Mouse (Mus musculus) embryonic fibroblast, embryonic 13.5 days (primary cell): ENCODE measurements around the gene Cd99l2. TPM values are rescaled to one million over a fixed set of nuclear protein-coding genes. Genes with fewer than 3 reads are reported as not detected.
"Not testable (repeated sequence)": the region's sequence is repeated elsewhere in the genome, so short reads cannot be mapped to it uniquely, and the experiment has no call there.

ENCODE experiments used
- H3K27ac ChIP-seq: 2 replicates; pipeline ENCODE4 v1.5.1; 2012; ENCODE audit warnings: low read length, control low read depth, inconsistent platforms; ENCODE audit not compliant: insufficient read depth
- H3K4me1 ChIP-seq: 2 replicates; pipeline ENCODE4 v1.6.1; 2011; ENCODE audit warnings: low read length; ENCODE audit not compliant: control insufficient read depth, insufficient read depth
- H3K4me3 ChIP-seq: 2 replicates; pipeline ENCODE4 v1.5.1; 2011; ENCODE audit warnings: mild to moderate bottlenecking, control low read depth, low read length; ENCODE audit not compliant: insufficient read depth
- CTCF ChIP-seq: IDR thresholded peaks from 2 replicates; pipeline ENCODE4 v1.5.1; 2011; ENCODE audit warnings: mild to moderate bottlenecking, control low read depth, low read length, moderate library complexity, borderline replicate concordance; ENCODE audit not compliant: insufficient read depth
- POLR2A ChIP-seq: IDR thresholded peaks from 2 replicates; pipeline ENCODE4 v1.6.1; 2011; ENCODE audit warnings: low read depth, mild to moderate bottlenecking, control low read depth, low read length, moderate library complexity
- polyA plus RNA-seq: library from polyadenylated mRNA; stranded (reverse); fragments of >200 nt; gene quantifications from 2 replicates; pipeline ENCODE4 v1.2.4, GENCODE M21; 2011; ENCODE audit warnings: low read depth; ENCODE audit not compliant: missing spikeins, insufficient read length

The Cd99l2 gene
- polyA plus RNA-seq, 1 experiment = 38.6 TPM

DNA sequence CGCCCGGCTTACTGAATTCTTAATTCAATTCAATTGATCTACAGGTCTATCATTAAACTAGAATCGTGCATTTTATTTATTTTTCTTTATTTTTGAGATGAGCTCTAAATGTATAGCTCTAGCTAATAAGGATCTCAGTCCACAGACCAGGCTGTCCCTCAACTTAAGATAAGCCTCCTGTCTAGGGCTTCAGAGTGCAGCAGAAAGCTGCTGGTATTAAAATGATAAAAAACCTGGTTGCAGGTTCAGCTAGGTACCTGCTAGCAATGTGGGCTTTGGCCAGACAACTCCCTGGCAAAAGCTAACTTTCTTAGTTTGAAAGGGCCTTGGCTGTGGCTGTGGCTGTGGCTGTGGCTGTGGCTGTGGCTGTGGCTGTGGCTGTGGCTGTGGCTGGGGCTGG lies 30.2 kb upstream of the Cd99l2 start:
- H3K4me3 ChIP-seq = no peak overlapping the region
- H3K4me1 ChIP-seq = no peaks in the 10 kb centered on the region
- TF ChIP-seq POLR2A (no peak), CTCF (no peak)
- H3K27ac ChIP-seq = no peak overlapping the region

DNA sequence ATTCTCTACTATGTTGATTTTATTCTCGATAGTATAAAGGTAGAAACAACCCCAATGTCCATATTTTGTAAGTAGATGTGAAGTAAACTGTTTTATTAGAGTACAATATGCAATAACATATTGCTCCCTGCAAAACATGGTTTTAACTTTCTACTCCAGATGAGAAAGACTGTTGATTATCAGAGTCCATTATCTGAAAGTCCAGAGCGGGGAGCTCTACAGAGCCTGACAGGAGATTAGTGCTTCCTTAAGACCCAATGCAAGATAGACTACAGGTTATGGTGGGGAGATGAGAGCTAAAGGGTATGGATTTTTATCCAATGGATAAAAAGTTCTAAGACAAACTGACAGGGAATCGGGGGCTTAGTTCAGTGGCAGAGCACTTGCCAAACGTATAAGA lies 26.6 kb upstream of the Cd99l2 start:
- H3K27ac ChIP-seq = no peak overlapping the region
- no peak for TF ChIP-seq POLR2A
- TF ChIP-seq CTCF = no peak
- H3K4me1 ChIP-seq = no peaks in the 10 kb centered on the region
- H3K4me3 ChIP-seq = no peak overlapping the region

DNA sequence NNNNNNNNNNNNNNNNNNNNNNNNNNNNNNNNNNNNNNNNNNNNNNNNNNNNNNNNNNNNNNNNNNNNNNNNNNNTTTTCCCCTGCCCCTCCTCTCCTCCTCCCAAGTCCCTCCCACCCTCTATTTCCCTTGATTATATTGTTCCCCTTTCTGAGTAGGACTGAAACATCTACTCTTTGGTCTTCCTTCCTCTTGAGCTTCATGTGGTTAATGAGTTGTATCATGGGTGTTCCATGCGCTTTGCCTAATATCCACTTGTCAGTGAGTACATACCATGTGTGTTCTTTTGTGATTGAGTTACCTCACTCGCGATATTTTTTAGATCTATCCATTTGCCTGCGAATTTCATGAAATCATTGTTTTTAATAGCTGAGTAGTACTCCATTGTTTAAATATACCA lies 13.9 kb upstream of the Cd99l2 start:
- not testable (repeated sequence) for H3K4me1 ChIP-seq, H3K4me3 ChIP-seq, H3K27ac ChIP-seq

DNA sequence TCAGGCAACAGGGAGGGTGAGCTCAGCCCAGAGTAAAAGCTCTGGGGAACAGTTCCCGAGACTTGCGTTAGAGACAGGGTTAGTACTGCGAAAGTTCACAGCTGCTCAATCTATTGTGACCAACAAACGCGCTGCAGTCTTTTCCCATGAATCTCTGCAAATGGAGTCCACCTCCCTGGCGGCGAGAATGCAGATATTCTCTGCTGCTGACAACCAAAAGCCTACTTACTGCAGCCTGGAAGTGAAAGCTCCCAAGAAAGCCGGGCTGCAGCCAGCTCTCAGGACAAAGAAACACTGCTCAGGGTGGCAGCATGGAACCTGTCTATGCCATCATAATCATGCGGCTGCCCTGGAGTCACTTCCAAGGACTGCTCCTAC lies 619 bp upstream of the Cd99l2 start:
- no peak for TF ChIP-seq POLR2A
- TF ChIP-seq CTCF = no peak
- peak overlapping the region; percentile 54 for H3K4me3 ChIP-seq
- peaks cover 2% of the 10 kb centered on the region; the same call in 1 of the 2 replicates for H3K4me1 ChIP-seq
- H3K27ac ChIP-seq = peak overlapping the region; percentile 71

DNA sequence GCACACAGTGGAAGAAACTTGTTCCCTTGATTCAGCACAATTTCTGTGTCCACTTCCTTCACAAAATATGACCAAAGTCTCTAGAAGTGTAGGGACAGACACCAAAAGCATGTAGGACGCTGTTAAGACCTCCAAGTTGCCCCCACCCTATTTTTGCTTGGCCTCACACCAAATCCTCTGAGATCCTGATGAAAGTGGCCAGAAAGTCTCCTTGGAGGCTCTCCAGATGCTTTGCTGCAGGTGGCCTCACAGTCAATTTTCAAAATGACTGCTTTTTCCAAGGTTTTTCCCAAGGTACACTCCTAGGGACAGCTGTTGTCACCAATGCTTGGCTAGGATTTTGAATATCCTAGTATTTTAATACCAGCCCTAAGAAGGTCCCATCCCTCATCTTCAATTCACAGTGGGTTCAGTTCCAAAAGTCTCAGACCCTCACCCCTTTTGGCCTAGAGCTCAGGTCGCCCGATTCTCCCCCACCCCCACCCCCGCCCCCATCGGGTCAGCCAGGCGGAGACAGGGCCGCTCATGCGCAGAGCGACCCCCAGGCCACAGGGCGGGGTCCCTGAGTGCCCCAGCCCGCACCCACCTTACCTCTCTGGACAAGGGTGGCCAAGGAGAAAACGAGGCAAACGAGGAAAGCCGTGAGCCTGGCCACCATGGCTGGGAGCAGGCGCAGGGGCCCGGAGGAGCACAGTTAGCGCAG lies 567 bp downstream of the Cd99l2 start:
- TF ChIP-seq POLR2A (peak; percentile 52), CTCF (no peak)
- Histone ChIP-seq H3K4me1 (peaks cover 2% of the 10 kb centered on the region; the same call in 1 of the 2 replicates), H3K27ac (peak overlapping the region; percentile 54), H3K4me3 (peak overlapping the region; percentile 54)

DNA sequence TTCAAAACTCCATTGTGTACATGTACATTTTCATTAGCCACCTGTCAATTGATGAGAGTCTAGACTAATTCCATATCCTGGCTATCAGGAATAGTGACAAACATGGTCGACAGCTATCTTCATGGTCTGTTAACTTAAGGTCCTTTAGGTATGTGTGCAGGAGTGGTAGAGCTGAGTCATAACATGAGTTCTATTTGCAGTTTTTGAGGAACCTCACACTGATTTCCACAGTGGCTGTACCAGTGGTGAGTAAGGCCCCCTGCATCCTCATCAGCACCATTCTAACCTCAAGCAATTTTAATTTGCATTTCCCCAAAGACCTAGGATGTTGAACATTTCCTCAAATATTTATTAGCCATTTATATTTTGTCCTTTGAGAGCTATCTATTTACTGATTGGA lies 3.3 kb downstream of the Cd99l2 start:
- H3K4me3 ChIP-seq = no peak overlapping the region
- no peak overlapping the region for H3K27ac ChIP-seq
- H3K4me1 ChIP-seq = peaks cover 2% of the 10 kb centered on the region; the same call in 1 of the 2 replicates
- TF ChIP-seq CTCF (no peak), POLR2A (no peak)

DNA sequence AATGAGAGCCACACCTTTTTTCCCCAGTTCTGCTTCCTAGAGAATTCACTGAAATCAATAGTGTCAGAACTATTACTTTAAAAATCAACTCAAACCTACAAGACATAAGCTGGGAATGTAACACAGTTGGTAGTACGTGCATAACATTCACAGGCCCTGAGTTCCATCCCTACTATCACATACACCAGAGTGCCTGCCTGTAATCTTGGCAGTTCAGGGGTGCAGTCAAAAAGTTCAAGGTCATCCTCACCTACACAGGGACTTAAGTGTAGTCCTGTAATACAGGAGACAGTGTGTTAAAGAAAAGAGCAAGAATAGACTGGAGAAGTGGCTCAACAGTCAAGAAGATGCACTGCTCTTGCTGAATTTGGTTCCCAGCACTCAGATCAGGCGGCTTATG lies 10.4 kb downstream of the Cd99l2 start:
- no peak overlapping the region for H3K4me3 ChIP-seq
- H3K4me1 ChIP-seq = no peaks in the 10 kb centered on the region
- TF ChIP-seq POLR2A = no peak
- TF ChIP-seq CTCF = no peak
- H3K27ac ChIP-seq = no peak overlapping the region

DNA sequence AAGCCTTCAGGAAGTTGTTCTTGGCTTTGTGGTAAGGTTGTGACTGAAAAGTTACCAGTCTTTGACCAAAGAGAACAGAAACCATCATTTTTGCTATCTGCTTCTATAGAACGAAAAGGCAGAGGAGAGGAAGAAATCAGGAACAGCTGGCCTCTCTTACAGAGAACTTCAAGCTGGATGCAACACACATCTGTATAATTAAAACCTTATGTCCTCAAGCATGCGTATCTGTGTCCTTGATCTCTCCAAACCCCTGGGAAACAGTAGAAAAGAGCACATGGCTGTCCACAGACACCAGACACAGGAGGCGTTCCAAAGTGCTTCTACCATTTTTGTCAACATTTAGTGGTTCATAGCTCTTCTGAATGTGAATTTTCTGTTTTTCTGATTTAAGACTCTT lies 16.7 kb downstream of the Cd99l2 start:
- no peaks in the 10 kb centered on the region for H3K4me1 ChIP-seq
- H3K27ac ChIP-seq = no peak overlapping the region
- TF ChIP-seq CTCF (no peak), POLR2A (no peak)
- no peak overlapping the region for H3K4me3 ChIP-seq

DNA sequence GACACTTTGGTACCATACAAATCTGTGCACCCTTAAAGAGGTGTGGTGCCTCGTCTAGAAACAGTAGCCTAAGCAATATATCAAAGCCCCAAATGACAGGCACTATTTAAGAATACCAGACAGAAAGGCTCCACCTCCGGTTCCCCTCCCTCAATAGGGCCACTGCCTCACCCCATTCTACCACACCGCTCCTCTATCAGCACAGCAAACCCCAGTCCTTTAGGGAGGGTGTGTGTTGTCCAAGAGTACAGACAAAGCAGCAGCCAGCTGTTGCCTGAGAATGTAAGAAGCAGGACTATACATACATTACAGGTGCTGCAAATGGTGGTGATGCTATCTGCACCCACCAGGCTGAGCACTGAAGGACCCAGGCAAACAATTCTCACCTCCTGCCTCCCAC lies 17.2 kb downstream of the Cd99l2 start:
- no peak overlapping the region for H3K27ac ChIP-seq
- no peaks in the 10 kb centered on the region for H3K4me1 ChIP-seq
- H3K4me3 ChIP-seq = no peak overlapping the region
- TF ChIP-seq CTCF = no peak
- TF ChIP-seq POLR2A = no peak

DNA sequence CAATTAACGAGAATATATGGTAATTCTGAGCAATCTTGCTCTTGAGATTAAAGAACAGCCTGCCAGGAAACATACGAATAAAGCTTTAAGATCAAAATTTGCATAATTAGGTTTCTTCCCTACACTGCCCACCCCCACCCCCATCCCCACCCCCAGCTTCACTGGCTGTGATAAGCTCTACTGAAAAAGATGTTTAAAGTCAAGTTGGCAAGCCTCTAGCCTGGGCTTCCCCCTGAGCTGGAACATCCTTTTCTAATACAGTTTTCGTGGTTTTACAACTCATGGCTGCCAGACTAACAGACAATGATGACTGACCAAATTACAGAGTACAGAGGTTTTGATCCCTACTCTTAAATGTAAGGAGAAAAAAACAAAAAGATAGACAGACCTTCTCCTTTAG lies 17.6 kb downstream of the Cd99l2 start:
- Histone ChIP-seq H3K27ac (no peak overlapping the region), H3K4me1 (no peaks in the 10 kb centered on the region)
- no peak for TF ChIP-seq CTCF
- TF ChIP-seq POLR2A = no peak

More for the DNA sequence above, 17.6 kb downstream of the Cd99l2 start:
- H3K4me3 ChIP-seq = no peak overlapping the region
